Mouse (Mus musculus): ENCODE results near the gene Cd8a. TPM values are rescaled to one million over a fixed set of nuclear protein-coding genes. Genes with fewer than 3 reads are reported as not detected.

The Cd8a gene
- total RNA-seq, 2 experiments from 2014 or later, result not detected

Other genes starting within 250 kb of the Cd8a start
- 0.98 and 1.2 TPM in 2 replicates for gene Thnsl2, start 229.0 kb upstream of the Cd8a start, total RNA-seq (2015)
- gene Thnsl2, start 229.0 kb upstream of the Cd8a start, total RNA-seq (2017), result 0.47 and 1.3 TPM in 2 replicates
- gene Fabp1, start 173.6 kb upstream of the Cd8a start, total RNA-seq (2015), result not detected in 2 replicates
- not detected in 2 replicates for gene Fabp1, start 173.6 kb upstream of the Cd8a start, total RNA-seq (2017)
- 75.1 and 76.5 TPM in 2 replicates for gene Krcc1, start 101.8 kb upstream of the Cd8a start, total RNA-seq (2015)
- 101 and 114 TPM in 2 replicates for gene Krcc1, start 101.8 kb upstream of the Cd8a start, total RNA-seq (2017)
- gene Smyd1, start 51.2 kb upstream of the Cd8a start, total RNA-seq (2015), result not detected in 2 replicates
- gene Smyd1, start 51.2 kb upstream of the Cd8a start, total RNA-seq (2017), result not detected in 2 replicates
- gene Cd8b1, start 50.6 kb upstream of the Cd8a start, total RNA-seq (2015), result not detected in 2 replicates
- not detected in 2 replicates for gene Cd8b1, start 50.6 kb upstream of the Cd8a start, total RNA-seq (2017)
- gene Rmnd5a, start 67.2 kb downstream of the Cd8a start, total RNA-seq (2015), result 35.1 and 39.9 TPM in 2 replicates
- 37.9 and 46.7 TPM in 2 replicates for gene Rmnd5a, start 67.2 kb downstream of the Cd8a start, total RNA-seq (2017)
- gene Rnf103, start 120.5 kb downstream of the Cd8a start, total RNA-seq (2015), result 11.7 and 14.9 TPM in 2 replicates
- gene Rnf103, start 120.5 kb downstream of the Cd8a start, total RNA-seq (2017), result 10.8 and 12.4 TPM in 2 replicates
- gene Chmp3, start 170.4 kb downstream of the Cd8a start, total RNA-seq (2015), result 29.5 and 34.7 TPM in 2 replicates
- gene Chmp3, start 170.4 kb downstream of the Cd8a start, total RNA-seq (2017), result 95.2 and 133 TPM in 2 replicates